Mouse (Mus musculus) megakaryocyte, embryonic 14.5 days (primary cell): ENCODE results near the gene Bend3.

Source experiments
- FLI1 ChIP-seq: IDR thresholded peaks from 2 replicates; pipeline ENCODE4 v1.6.1; 2012; ENCODE audit warnings: low read length, inconsistent platforms, mixed read lengths
- GATA1 ChIP-seq: IDR thresholded peaks from 3 replicates; pipeline ENCODE4 v1.6.1; 2012; ENCODE audit warnings: mixed read lengths, low read length, inconsistent platforms, borderline replicate concordance

DNA sequence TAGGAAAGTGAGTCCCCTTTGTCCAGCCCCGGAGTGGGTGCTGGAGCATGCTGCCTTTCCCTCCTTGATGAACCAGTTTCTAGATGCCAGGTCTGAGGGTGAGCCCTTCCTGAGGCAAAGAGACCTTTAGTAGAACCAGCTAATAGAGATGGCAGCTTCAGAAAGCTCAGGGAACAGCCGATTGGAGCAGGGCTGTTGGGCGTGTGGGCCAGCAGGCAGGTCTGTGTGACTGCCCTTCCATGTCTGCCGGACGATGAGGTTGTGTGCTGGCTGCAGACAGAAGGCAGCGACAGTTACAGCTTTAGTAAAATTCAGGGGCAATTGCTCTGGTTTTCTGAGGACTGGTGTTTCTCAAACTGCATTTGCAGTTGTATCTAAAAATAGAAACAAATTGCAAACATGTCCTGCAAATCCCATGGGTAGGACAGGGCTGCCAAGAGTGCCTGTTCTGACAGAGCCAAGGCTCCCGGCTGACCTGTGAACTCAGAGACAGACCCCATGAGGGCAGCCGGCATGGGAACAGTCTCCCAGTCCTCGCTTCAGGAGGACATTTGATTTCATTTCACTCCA, 4.9 kb downstream of the Bend3 start:
- TF ChIP-seq GATA1 = no peak
- no peak for TF ChIP-seq FLI1
